Mouse (Mus musculus) erythroblast, embryonic 14.5 days (primary cell): Measurements from ENCODE around the gene Tmem235.

Experiments
- GATA1 ChIP-seq: IDR thresholded peaks from 2 replicates; pipeline ENCODE4 v1.6.1; 2012; ENCODE audit warnings: low read length, inconsistent platforms, mixed read lengths
- TAL1 ChIP-seq: IDR thresholded peaks from 3 replicates; pipeline ENCODE4 v1.6.1; 2012; ENCODE audit warnings: low read length, inconsistent platforms, mixed read lengths

GRCm38 (mm10) chr11:117814704-117815366 is 45.7 kb upstream of the Tmem235 start:
- TF ChIP-seq TAL1 (no peak), GATA1 (no peak)
